Mouse (Mus musculus) embryonic facial prominence, embryonic 14.5 days (tissue): ENCODE data around the gene Prss56. TPM values are rescaled to one million over a fixed set of nuclear protein-coding genes. Genes with fewer than 3 reads are reported as not detected.

Experiments used
- ATAC-seq: fragments of 200-750 bp; cut with Nextera tagmentation; 2 replicates; pipeline ENCODE4 v1.8.0; 2017; ENCODE audit warnings: low read depth, moderate number of reproducible peaks, moderate TSS enrichment
- DNase-seq: peaks from one replicate; pipeline ENCODE4 v3.0.0-alpha.2; 2015; ENCODE audit warnings: low spot score
- H3K27ac ChIP-seq: fragments of 300-500 bp; sonication (generic); replicated peaks from 2 replicates; pipeline ENCODE4 v1.5.1; 2014; ENCODE audit warnings: low read depth, mild to moderate bottlenecking, low read length, moderate library complexity
- H3K27me3 ChIP-seq: fragments of 300-500 bp; sonication (generic); replicated peaks from 2 replicates; pipeline ENCODE4 v1.6.1; 2014; ENCODE audit warnings: low read length; ENCODE audit not compliant: control insufficient read depth, insufficient read depth
- H3K36me3 ChIP-seq: fragments of 300-500 bp; sonication (generic); 2 replicates; pipeline ENCODE4 v1.6.1; 2014; ENCODE audit warnings: low read length, mixed read lengths; ENCODE audit not compliant: control insufficient read depth, insufficient read depth
- H3K4me1 ChIP-seq: fragments of 300-500 bp; sonication (generic); 2 replicates; pipeline ENCODE4 v1.6.1; 2014; ENCODE audit warnings: antibody characterized with exemption, low read length; ENCODE audit not compliant: control insufficient read depth, insufficient read depth
- H3K4me2 ChIP-seq: fragments of 300-500 bp; sonication (generic); 2 replicates; pipeline ENCODE4 v1.6.1; 2014; ENCODE audit warnings: low read depth, mild to moderate bottlenecking, low read length, moderate library complexity, mixed read lengths
- H3K4me3 ChIP-seq: fragments of 300-500 bp; sonication (generic); 2 replicates; pipeline ENCODE4 v1.5.1; 2014; ENCODE audit warnings: low read depth, mild to moderate bottlenecking, low read length
- H3K9ac ChIP-seq: fragments of 300-500 bp; sonication (generic); 2 replicates; pipeline ENCODE4 v1.6.1; 2014; ENCODE audit warnings: low read depth, mild to moderate bottlenecking, low read length, moderate library complexity, mixed read lengths
- H3K9me3 ChIP-seq: fragments of 300-500 bp; sonication (generic); 2 replicates; pipeline ENCODE4 v1.6.1; 2016; ENCODE audit warnings: low read length; ENCODE audit not compliant: control insufficient read depth
- WGBS: fragments of 180-500 bp; shearing (Covaris S2); extraction: QIAGEN DNeasy Blood & Tissue Kit; methylation state at CpG from one replicate; pipeline ENCODE4 v1.1.7; 2014; 5-methylcytosine and 5-hydroxymethylcytosine counted together
- polyA plus RNA-seq: library from polyadenylated mRNA; unstranded; fragments of >200 nt; fragmentation: Nextera tagmentation; extraction: Ambion mirVana; gene quantifications from 2 replicates; pipeline ENCODE4 v1.2.1, GENCODE M21; 2014

Gene Prss56
- polyA plus RNA-seq, 1 experiment from 2014 or later, result 1.5 TPM

DNA sequence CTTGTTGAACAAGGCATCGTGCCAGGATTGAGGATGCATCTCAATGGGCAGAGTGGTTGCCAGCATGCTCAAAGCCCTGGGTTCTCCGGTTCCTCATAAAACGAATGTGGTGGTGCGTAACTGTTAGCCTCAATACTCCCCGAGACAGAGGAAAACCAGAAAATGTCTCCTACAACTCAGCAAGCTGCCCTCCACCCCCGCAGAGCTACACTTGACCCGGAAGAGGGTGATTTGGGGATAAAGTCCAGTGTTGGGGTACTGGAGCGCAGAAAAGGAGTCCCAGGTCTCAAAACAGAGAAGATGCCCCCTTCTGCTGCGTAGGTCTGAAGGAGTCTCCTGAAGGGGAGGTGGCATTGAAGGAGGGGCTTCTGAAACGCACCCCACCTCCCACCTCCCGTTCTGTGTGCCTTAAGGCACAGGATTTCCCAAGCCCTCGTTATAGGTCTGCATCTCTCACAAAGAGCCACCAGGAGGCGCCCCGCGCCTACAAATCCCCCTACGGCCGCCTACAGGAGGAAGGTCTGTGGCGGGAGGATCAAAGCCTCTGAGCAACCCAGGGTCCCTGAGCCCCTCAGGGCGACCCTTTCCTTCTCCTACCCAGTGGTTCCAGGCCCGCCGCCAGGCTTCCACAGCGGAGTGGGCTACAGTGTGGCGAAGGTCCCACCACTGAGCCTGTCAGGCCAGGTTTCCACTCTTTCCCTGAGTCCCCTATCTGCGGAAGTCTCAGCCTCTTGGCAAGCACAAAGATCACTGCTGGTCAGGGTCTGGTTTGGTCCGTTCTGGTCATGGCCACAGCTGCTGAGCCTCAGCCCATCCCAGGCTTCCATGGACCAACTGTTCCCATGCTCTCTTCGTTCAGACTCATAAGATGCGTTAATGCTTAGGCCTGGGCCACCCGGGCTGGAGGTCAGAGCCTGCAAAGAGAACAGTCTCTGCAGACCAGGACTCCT, 8.8 kb upstream of the Prss56 start:
- H3K4me2 ChIP-seq, result peak overlapping the region; percentile 23; the same call in 1 of the 2 replicates
- peaks cover 6% of the 10 kb centered on the region; the same call in 1 of the 2 replicates for H3K27me3 ChIP-seq
- DNase-seq (peak; percentile 78), ATAC-seq (peak; percentile 41)
- no peak overlapping the region for H3K4me3 ChIP-seq
- no peak overlapping the region for H3K27ac ChIP-seq
- H3K4me1 ChIP-seq, result peaks cover 15% of the 10 kb centered on the region; the same call in 1 of the 2 replicates
- 27% methylated on average over 23 of the region's 28 CpGs for WGBS
- 0 out of 2 replicates have a peak overlapping the region, but pooled peaks have one; percentile 32 for H3K9ac ChIP-seq
- H3K9me3 ChIP-seq, result no peaks in the 10 kb centered on the region
- H3K36me3 ChIP-seq, result no peaks in the 10 kb centered on the region

GRCm38 (mm10) chr1:87175852-87176292, 7.2 kb upstream of the Prss56 start:
- ATAC-seq (peak; percentile 86), DNase-seq (peak; percentile 92)
- 9% methylated on average over 11 of the region's 11 CpGs for WGBS
- Histone ChIP-seq H3K4me2 (0 out of 2 replicates have a peak overlapping the region, but pooled peaks have one; percentile 9), H3K4me1 (peaks cover 9% of the 10 kb centered on the region; the same call in 1 of the 2 replicates), H3K9me3 (no peaks in the 10 kb centered on the region), H3K27me3 (peaks cover 6% of the 10 kb centered on the region; the same call in 1 of the 2 replicates), H3K36me3 (no peaks in the 10 kb centered on the region), H3K27ac (no peak overlapping the region), H3K9ac (no peak overlapping the region), H3K4me3 (no peak overlapping the region)

- Histone ChIP-seq H3K36me3 (no peaks in the 10 kb centered on the region), H3K27ac (no peak overlapping the region), H3K4me2 (no peak overlapping the region), H3K4me3 (no peak overlapping the region), H3K9ac (no peak overlapping the region), H3K9me3 (no peaks in the 10 kb centered on the region), H3K27me3 (peaks cover 39% of the 10 kb centered on the region), H3K4me1 (peaks cover 9% of the 10 kb centered on the region; the same call in 1 of the 2 replicates)
- DNase-seq, result no peak
- 41% methylated on average over 5 of the region's 5 CpGs for WGBS
- ATAC-seq, result no peak
These were observed 2.2 kb upstream of the Prss56 start for GRCm38 (mm10) chr1:87180896-87181295.

DNA sequence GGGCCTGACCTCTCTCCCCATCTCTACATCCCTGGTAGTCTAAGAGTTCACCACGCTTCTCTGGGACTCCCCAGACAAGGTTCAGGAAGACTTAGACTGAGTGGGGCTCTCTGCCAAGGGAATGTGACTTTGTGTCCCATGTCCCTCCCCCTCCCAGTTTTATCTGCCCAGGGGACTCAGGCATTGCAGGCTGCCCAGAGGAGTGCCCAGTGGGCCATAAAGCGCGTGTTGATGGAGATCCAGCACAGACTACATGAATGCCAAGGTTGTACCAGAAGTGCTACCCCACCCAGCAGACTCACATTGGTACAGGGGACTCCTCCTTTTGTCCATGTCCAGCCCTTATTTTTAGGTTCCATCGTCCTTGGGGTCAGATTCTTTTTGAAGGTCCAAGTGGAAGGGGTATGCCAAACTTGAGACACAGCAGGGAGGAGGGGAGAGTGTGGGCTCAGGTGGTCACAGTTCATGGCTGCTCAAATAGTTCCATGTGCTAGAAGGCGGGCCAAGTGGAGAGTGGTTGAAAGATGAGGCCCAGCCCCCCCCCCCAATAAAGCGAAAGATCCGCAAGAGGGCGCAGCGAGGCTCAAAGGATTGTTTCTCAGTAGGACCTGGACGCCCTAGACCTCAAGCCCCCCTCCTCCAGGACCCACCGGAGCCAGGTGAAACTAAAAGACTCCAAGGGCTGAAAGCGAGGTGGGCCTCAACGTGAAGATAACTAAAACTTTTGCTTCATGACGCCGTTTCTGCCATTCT, 1.1 kb downstream of the Prss56 start:
- no peak overlapping the region for H3K27ac ChIP-seq
- H3K9ac ChIP-seq, result no peak overlapping the region
- 0 out of 2 replicates have a peak, but pooled peaks cover 4% of the 10 kb centered on the region for H3K4me1 ChIP-seq
- WGBS, result 31% methylated on average over 14 of the region's 15 CpGs
- DNase-seq (no peak), ATAC-seq (peak; percentile 11; the same call in 1 of the 2 replicates)
- H3K9me3 ChIP-seq, result no peaks in the 10 kb centered on the region
- no peaks in the 10 kb centered on the region for H3K36me3 ChIP-seq
- peaks cover 52% of the 10 kb centered on the region for H3K27me3 ChIP-seq
- peak overlapping the region; percentile 40; the same call in 1 of the 2 replicates for H3K4me2 ChIP-seq
- H3K4me3 ChIP-seq, result 0 out of 2 replicates have a peak overlapping the region, but pooled peaks have one; percentile 5

- Histone ChIP-seq H3K27ac (no peak overlapping the region), H3K4me2 (peak overlapping the region; percentile 40; the same call in 1 of the 2 replicates), H3K27me3 (peaks cover 52% of the 10 kb centered on the region), H3K4me3 (0 out of 2 replicates have a peak overlapping the region, but pooled peaks have one; percentile 5), H3K9me3 (no peaks in the 10 kb centered on the region), H3K9ac (no peak overlapping the region), H3K36me3 (no peaks in the 10 kb centered on the region), H3K4me1 (0 out of 2 replicates have a peak, but pooled peaks cover 4% of the 10 kb centered on the region)
- peak; percentile 63 for DNase-seq
- ATAC-seq, result peak; percentile 38
- whole genome bisulfite sequencing, result 16% methylated on average over 13 of the region's 20 CpGs
These were observed 1.6 kb downstream of the Prss56 start for GRCm38 (mm10) chr1:87184751-87185139.

- 0 out of 2 replicates have a peak, but pooled peaks cover 4% of the 10 kb centered on the region for H3K4me1 ChIP-seq
- 14% methylated on average over 12 of the region's 13 CpGs for WGBS
- no peak for ATAC-seq
- no peak overlapping the region for H3K4me3 ChIP-seq
- no peaks in the 10 kb centered on the region for H3K36me3 ChIP-seq
- H3K4me2 ChIP-seq, result no peak overlapping the region
- H3K27ac ChIP-seq, result no peak overlapping the region
- peaks cover 52% of the 10 kb centered on the region for H3K27me3 ChIP-seq
- H3K9me3 ChIP-seq, result no peaks in the 10 kb centered on the region
- no peak overlapping the region for H3K9ac ChIP-seq
- no peak for DNase-seq
These were observed 2.4 kb downstream of the Prss56 start for GRCm38 (mm10) chr1:87185526-87185925.

DNA sequence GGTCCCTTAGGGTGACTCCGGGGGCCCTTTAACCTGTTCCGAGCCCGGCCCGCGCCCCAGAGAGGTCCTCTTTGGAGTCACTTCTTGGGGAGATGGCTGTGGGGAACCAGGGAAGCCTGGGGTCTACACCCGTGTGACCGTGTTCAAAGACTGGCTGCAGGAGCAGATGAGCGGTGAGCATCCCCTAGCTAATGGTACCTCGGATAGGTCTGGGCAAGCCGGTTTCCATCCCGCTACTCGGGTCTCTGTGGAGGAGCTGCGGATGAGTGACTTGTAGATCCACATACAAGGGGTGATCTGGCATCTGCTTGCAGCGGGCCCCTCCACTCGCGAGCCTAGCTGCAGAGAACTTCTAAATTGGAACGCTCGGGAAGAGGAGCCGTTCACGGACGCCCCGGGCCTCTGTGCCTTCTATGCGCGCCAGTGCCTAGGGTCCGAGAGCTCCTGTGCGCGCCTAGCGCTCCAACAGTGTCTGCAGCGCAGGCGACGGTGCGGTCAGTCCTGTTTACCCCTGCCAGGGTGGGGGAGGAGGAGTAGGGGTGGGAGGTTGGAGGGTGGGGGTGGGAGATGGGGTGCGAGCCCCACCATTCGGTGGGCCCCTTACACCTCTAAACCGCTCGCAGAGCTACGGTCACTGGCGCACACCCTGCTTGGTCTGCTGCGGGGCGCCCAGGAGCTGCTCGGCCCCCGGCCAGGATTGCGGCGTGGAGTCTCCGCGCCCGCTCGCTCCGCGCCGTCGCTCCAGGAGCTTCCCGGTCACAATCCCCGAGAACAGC, 3.3 kb downstream of the Prss56 start:
- H3K27me3 ChIP-seq, result peaks cover 52% of the 10 kb centered on the region
- peak overlapping the region; percentile 98 for H3K4me2 ChIP-seq
- ATAC-seq, result peak; percentile 27
- H3K9ac ChIP-seq, result peak overlapping the region; percentile 69
- peak overlapping the region; percentile 58 for H3K4me3 ChIP-seq
- 4% methylated on average over 37 of the region's 54 CpGs for WGBS
- no peak overlapping the region for H3K27ac ChIP-seq
- H3K4me1 ChIP-seq, result 0 out of 2 replicates have a peak, but pooled peaks cover 4% of the 10 kb centered on the region
- peak; percentile 29 for DNase-seq
- no peaks in the 10 kb centered on the region for H3K9me3 ChIP-seq
- no peaks in the 10 kb centered on the region for H3K36me3 ChIP-seq
